Mouse (Mus musculus) heart, postnatal 0 days (tissue): ENCODE measurements around the gene Mymx.

ENCODE experiments used
- CTCF ChIP-seq: IDR thresholded peaks from 2 replicates; pipeline ENCODE4 v1.5.1; 2016; ENCODE audit warnings: antibody characterized with exemption, control low read depth, low read depth
- EP300 ChIP-seq: IDR thresholded peaks from 2 replicates; pipeline ENCODE4 v1.6.1; 2016; ENCODE audit warnings: antibody characterized with exemption, low read depth

DNA sequence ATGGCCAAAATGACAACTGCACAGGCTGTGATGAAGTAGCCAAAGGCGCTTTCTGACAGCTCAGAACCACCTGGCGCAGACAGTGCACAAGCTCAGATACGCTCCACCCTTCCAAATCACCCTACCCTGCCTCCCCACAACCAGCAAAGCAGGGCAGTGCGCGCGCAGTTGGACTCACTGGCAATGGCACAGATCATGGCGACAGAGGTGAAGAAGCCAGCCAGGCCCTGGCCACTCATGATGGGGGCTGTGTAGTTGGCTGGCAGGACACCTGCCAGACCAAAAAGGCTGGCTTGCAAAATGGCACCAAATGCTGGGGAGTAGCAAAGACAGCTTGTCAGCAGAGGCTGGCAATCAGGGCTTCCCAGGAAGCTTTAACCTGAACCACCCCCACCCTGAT, 12.7 kb downstream of the Mymx start:
- TF ChIP-seq CTCF (no peak), EP300 (no peak)
